Mouse (Mus musculus): ENCODE data around the gene Zfyve19.
A peak's percentile ranks its signal among the peaks of the same experiment; 100 is the strongest.

The Zfyve19 gene

GRCm38 (mm10) chr2:119208344-119209175 lies at the start of gene Zfyve19, which contains the start of gene Dnajc17:
Zfyve19 (plus strand) TSS chr2:119208617.
Dnajc17 (minus strand) TSS chr2:119208795.
- DNase-seq (ENCODE audit: low spot score in 2 of 2) = peak; percentile 89 to 91

GRCm38 (mm10) chr2:119161247-119161646 lies 47.2 kb upstream of the Zfyve19 start:
- DNase-seq (ENCODE audit: low spot score in 2 of 2) = no peak

- DNase-seq (ENCODE audit: low spot score in 2 of 2) = no peak
Observed at GRCm38 (mm10) chr2:119163135-119163534, 45.3 kb upstream of the Zfyve19 start.

- no peak for DNase-seq (ENCODE audit: low spot score in 2 of 2)
Observed at GRCm38 (mm10) chr2:119163999-119164398, 44.4 kb upstream of the Zfyve19 start.

- no peak for DNase-seq (ENCODE audit: low spot score in 2 of 2)
Observed at GRCm38 (mm10) chr2:119165401-119165800, 43.0 kb upstream of the Zfyve19 start.

GRCm38 (mm10) chr2:119166901-119167865 lies 41.2 kb upstream of the Zfyve19 start, which contains the start of gene Gchfr:
Gchfr (plus strand) TSS chr2:119167773.
- peak; percentile 24 to 27 for DNase-seq (ENCODE audit: low spot score in 2 of 2)

- DNase-seq (ENCODE audit: low spot score in 2 of 2) = no peak
Observed at GRCm38 (mm10) chr2:119167866-119168256, 40.6 kb upstream of the Zfyve19 start.

GRCm38 (mm10) chr2:119170282-119170681 lies 38.1 kb upstream of the Zfyve19 start:
- no peak for DNase-seq (ENCODE audit: low spot score in 2 of 2)

- DNase-seq (ENCODE audit: low spot score in 2 of 2) = no peak
Observed at GRCm38 (mm10) chr2:119171574-119171973, 36.8 kb upstream of the Zfyve19 start.

- DNase-seq (ENCODE audit: low spot score in 2 of 2) = no peak
Observed at GRCm38 (mm10) chr2:119172446-119172845, 36.0 kb upstream of the Zfyve19 start.

GRCm38 (mm10) chr2:119172862-119173576 lies 35.4 kb upstream of the Zfyve19 start:
- no peak for DNase-seq (ENCODE audit: low spot score in 2 of 2)

- DNase-seq (ENCODE audit: low spot score in 2 of 2) = peak in 1 of 2 experiments; percentile 48
Observed at GRCm38 (mm10) chr2:119173991-119174651, 34.3 kb upstream of the Zfyve19 start, which contains the start of gene Gm14137. Gm14137 (plus strand) TSS chr2:119174509.

GRCm38 (mm10) chr2:119174866-119175265 lies 33.6 kb upstream of the Zfyve19 start:
- DNase-seq (ENCODE audit: low spot score in 2 of 2) = no peak

GRCm38 (mm10) chr2:119175614-119176013 lies 32.8 kb upstream of the Zfyve19 start:
- DNase-seq (ENCODE audit: low spot score in 2 of 2) = no peak

GRCm38 (mm10) chr2:119176761-119177160 lies 31.7 kb upstream of the Zfyve19 start:
- DNase-seq (ENCODE audit: low spot score in 2 of 2) = no peak

GRCm38 (mm10) chr2:119177384-119177939 lies 31.0 kb upstream of the Zfyve19 start:
- DNase-seq (ENCODE audit: low spot score in 2 of 2) = no peak

GRCm38 (mm10) chr2:119182914-119183313 lies 25.5 kb upstream of the Zfyve19 start:
- no peak for DNase-seq (ENCODE audit: low spot score in 2 of 2)

- DNase-seq (ENCODE audit: low spot score in 2 of 2) = peak; percentile 66 to 85
Observed at GRCm38 (mm10) chr2:119189029-119189710, 19.2 kb upstream of the Zfyve19 start.

GRCm38 (mm10) chr2:119190969-119191368 lies 17.4 kb upstream of the Zfyve19 start:
- DNase-seq (ENCODE audit: low spot score in 2 of 2) = no peak

- DNase-seq (ENCODE audit: low spot score in 2 of 2) = no peak
Observed at GRCm38 (mm10) chr2:119194140-119194539, 14.3 kb upstream of the Zfyve19 start.

All from natural killer cell, adult 2 months (primary cell).